Mouse (Mus musculus) layer of hippocampus, adult 9-10 months (tissue): ENCODE measurements around the gene Stard13.

ENCODE experiments used
- DNase-seq: peaks from one replicate; pipeline ENCODE4 v3.0.0; 2022; ENCODE audit warnings: low spot score

Gene Stard13

GRCm38 (mm10) chr5:151233400-151234031 lies at the start of gene Stard13:
Stard13 (minus strand) TSS chr5:151233836.
- no peak for DNase-seq

DNA sequence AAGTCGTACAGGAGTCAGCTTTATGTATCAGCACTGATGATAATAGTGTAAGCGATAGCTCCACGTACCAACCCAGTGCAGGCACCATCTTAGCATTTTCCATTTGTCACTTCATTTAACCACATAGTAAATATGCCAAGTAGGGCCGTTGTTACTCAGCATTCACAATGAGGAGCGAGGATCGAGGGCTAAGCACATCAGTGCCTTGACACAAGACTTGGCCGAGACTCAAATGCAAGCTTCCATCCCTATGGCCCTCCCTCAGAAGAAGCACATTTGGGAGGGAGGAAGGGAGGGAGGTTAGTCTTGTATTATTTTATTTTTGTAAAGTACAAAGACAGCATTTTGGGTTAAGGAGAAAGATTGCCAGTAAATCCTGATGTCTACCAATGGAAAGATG lies 45.9 kb upstream of the Stard13 start:
- no peak for DNase-seq

DNA sequence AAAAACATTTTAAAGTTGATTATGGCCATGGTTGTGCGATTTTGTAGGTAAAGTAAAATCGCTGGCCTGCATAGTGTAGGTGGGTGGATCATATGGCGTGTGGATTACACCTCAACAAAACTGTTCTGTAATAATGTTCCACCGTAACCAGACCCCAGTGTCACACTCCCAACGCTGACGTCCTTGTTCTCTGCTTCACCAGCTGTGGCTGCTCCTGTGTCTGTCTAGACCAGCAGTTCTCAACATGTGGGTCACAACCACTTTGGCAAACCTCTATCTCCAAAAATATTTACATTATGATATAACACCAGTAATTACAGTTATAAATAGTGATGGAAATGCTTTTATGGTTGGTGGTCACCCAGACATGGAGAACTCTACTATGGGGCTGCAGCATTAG lies 44.3 kb upstream of the Stard13 start:
- no peak for DNase-seq

GRCm38 (mm10) chr5:151275986-151276385 lies 42.4 kb upstream of the Stard13 start:
- no peak for DNase-seq

DNA sequence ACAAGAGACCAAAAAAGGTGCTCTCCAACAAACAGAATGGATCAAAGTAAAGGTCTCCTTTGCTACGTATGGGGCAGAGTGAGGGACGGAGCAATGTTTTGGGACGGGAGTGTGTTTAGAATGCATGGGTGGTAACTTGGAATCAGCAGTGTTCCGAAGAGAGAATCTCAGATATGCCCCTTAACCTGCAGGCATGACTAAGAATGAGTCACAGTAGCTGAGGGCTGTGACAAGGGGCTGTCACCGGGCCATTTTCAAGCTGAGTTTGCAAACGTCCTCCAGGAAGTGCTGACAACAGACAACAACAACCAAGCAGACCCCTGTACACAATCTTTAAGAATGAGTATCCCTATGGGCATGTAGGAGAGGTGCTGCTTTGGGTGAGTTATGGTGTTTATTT lies 40.6 kb upstream of the Stard13 start:
- no peak for DNase-seq

DNA sequence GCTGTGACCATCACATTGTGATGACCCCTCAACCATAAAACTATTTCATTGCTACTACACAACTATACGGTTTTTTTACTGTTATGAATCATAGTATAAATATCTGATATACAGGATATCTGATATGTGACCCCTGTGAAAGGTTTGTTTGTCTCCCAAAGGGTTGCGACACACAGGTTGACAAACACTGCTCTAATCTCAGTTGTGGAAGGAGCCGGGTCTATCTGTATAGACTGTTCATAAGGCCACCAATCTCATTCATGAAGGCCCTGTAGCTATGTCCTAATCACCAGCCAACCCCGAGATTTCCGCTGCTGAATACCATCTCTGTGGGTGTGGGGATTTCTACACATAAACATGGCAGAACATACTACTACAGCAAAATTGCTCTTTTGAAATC lies 37.2 kb upstream of the Stard13 start:
- no peak for DNase-seq

GRCm38 (mm10) chr5:151266896-151267634 lies 33.4 kb upstream of the Stard13 start:
- no peak for DNase-seq

GRCm38 (mm10) chr5:151261558-151261957 lies 27.9 kb upstream of the Stard13 start:
- no peak for DNase-seq

- no peak for DNase-seq
Measured at GRCm38 (mm10) chr5:151252213-151252612, 18.6 kb upstream of the Stard13 start.

DNA sequence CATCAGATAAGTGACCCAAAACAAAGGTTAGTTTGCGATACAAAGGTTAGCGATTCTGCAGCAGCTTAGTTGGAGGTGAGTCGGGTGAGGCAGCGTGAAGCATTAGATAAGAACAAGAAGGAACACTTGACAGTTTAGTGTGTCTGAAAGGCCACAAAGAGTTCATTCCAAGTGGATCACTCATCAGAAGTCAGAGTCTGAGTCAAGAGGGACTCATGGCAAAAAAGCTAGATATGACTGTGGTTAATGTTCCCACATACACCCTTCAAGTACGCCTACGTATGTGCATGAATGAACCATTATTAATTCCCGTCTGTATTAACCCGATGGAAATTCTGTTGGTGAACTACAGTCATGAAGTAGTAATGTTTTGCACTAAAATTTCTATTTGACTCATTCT lies 18.0 kb upstream of the Stard13 start:
- no peak for DNase-seq

DNA sequence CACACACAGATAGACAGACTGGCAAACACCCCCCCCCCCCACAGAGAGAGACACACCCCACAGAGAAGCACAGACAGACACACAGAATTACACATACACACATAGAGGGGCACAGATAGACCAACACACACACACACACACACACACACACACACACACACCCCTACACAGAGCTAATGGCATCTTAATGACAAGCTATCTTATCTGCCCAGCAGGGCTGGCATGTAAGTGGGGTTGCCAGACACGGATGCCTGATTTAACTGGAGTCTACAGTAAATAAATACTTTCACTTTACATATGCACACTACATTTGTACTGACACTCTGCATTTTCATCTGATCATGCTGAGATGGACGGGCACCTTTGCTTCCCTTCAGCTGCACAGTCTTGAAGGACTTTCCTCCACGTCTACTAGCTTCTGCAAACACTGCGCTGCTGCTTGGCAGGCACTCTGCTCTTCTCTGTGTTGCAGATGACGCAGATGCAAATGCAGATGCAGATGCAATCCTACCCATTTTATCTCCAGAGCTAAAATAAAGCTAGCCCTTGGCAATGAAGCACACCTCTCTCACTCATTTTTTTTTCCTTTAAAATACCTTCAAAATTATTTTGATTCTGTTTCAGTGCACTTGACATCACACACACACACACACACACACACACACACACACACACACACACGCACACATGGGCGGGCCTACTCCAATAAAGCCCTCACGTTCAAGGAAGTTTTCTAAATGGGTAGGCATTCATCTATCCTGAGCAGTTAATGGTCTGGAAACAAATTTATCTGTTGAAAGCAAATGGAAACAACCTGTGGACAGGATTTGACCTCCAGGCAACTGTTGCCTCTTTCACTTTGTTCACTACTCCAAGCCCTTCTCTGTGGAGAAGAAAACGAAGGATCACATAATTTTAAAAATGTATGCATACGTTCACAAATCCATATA lies 15.3 kb upstream of the Stard13 start:
- DNase-seq, result no peak

GRCm38 (mm10) chr5:151248084-151248483 lies 14.4 kb upstream of the Stard13 start:
- DNase-seq, result no peak

GRCm38 (mm10) chr5:151247115-151247875 lies 13.7 kb upstream of the Stard13 start:
- DNase-seq, result no peak

DNA sequence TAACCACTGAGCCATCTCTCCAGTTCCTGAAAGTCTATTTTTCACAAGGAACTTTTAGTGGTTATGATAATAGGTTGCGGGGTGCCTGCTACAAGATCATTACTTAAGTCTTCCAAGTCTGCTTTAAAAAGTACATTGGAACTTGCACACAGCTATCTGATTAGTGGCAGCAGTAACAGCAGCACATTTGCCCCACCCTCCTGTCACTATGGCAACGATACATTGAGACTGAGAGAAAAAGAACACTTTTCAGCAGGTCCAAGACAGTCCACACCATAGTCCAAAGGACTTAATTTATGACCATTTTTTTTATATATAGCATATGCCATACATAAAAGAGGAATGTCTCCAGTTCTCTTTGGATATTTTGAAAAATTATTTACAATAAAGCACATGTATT lies 12.7 kb upstream of the Stard13 start:
- no peak for DNase-seq

- no peak for DNase-seq
Measured at GRCm38 (mm10) chr5:151245571-151245970, 11.9 kb upstream of the Stard13 start.

GRCm38 (mm10) chr5:151238730-151239129 lies 5.1 kb upstream of the Stard13 start:
- no peak for DNase-seq

DNA sequence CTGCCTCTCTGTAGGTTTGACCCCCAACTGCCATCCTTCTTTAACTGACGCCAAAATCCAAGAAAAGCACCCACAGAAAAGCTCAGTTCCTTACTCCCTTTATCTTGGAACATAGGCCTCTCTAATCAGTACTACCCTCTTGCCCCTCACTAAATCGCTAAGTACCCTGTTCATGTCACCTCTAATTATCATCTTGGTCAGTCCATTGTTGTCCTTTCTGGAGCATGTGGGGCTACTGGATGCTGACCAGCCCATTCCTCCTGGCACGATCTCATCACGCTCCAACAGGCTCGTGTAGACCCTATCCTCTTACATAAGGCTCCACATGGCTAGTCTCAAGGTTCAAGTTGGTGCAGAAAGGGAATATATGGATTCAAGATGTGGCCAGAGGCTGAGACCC lies 2.8 kb upstream of the Stard13 start:
- DNase-seq, result no peak

- DNase-seq, result no peak
Measured at GRCm38 (mm10) chr5:151232576-151233299, 898 bp downstream of the Stard13 start.

GRCm38 (mm10) chr5:151231861-151232260 lies 1.8 kb downstream of the Stard13 start:
- DNase-seq, result no peak

DNA sequence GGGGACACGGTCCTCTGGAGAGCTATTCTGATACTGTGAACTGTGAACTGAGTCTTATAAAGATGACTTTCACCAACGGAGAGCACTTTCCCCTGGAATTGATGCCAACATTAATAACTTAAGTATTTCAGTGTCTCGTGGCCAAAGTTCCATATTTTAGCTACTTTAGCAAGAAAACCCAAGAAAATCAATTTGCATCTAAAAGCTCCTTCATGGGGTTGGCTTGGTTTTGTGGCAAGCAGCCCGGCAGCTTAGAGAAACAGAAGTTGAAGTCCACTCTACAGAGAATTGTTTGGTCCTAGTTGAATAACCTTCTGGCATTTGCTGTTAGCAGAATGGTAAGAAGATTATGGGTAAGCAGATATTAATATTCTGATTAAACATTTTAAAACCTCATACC lies 2.2 kb downstream of the Stard13 start:
- no peak for DNase-seq

- no peak for DNase-seq
Measured at GRCm38 (mm10) chr5:151230427-151230826, 3.2 kb downstream of the Stard13 start.
